Mouse (Mus musculus) limb, embryonic 10.5 days (tissue): ENCODE data around the gene Clpb. TPM values are rescaled to one million over a fixed set of nuclear protein-coding genes. Genes with fewer than 3 reads are reported as not detected.

Experiments used
- DNase-seq: peaks from one replicate; pipeline ENCODE4 v3.0.0-alpha.2; 2017; ENCODE audit warnings: low spot score
- H3K27ac ChIP-seq: fragments of 300-500 bp; sonication (generic); 2 replicates; pipeline ENCODE4 v1.5.1; 2016; ENCODE audit warnings: mild to moderate bottlenecking
- H3K27me3 ChIP-seq: fragments of 300-500 bp; sonication (generic); 2 replicates; pipeline ENCODE4 v1.6.1; 2016; ENCODE audit warnings: low read depth, mild to moderate bottlenecking; ENCODE audit not compliant: poor library complexity, severe bottlenecking
- H3K36me3 ChIP-seq: fragments of 300-500 bp; sonication (generic); 2 replicates; pipeline ENCODE4 v1.6.1; 2016; ENCODE audit warnings: mild to moderate bottlenecking, moderate library complexity
- H3K4me1 ChIP-seq: fragments of 300-500 bp; sonication (generic); 2 replicates; pipeline ENCODE4 v1.6.1; 2016
- H3K4me3 ChIP-seq: fragments of 300-500 bp; sonication (generic); 2 replicates; pipeline ENCODE4 v1.5.1; 2016; ENCODE audit warnings: mild to moderate bottlenecking, moderate library complexity
- H3K9me3 ChIP-seq: fragments of 300-500 bp; sonication (generic); replicated peaks from 2 replicates; pipeline ENCODE4 v1.6.1; 2016; ENCODE audit warnings: mild to moderate bottlenecking
- WGBS: fragments of 180-500 bp; shearing (Covaris S2); methylation state at CpG from one replicate; pipeline ENCODE4 v1.1.7; 2016; 5-methylcytosine and 5-hydroxymethylcytosine counted together
- polyA plus RNA-seq: library from polyadenylated mRNA; unstranded; fragments of >200 nt; fragmentation: Nextera tagmentation; extraction: Ambion mirVana; gene quantifications from 2 replicates; pipeline ENCODE4 v1.2.1, GENCODE M21; 2016

Clpb gene
- polyA plus RNA-seq, 1 experiment from 2014 or later, result 62.7 TPM

DNA sequence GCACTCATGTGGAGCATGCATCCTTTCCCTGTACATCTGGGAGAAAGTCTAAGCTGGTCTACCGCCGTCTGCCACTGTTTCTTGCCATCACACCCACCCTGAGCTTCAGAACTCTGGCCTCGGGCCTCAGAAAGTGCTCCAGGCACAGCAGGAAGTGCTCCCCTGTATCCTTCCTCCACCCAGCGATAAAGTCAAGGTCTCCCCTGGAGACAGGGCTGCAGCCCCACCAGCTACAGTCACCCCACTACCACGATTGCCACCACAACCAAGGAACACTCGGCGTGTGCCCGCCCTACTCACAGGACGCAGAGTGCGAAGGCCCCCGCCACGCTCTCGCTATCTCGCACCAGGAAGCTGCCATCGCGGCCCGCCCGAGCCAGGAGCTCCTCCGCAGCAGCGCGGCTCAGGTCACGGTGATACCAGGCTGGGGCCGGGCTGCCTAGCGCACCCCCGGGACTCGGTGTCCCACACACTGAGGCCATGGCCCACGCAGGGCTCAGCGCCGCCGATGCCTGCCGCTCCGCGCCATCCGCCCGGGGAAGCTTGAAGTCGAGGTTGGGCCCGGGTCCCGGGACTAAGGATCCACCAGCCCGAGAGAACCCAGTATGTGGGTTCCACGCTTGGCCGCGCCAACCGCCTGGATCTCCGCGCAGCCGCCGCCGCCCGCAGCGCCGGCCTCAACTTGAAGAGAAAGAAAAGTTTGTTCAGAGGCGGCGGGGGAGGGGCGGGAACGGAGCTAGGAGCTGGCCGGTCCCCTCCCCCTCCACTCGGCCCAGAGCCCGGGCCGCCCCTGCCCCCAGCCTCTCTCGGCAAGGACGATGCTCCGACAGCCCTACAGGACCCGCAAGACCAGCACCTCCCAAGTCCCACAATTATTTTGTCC lies 173.1 kb downstream of the Clpb start:
- peak; percentile 85 for DNase-seq
- H3K27ac ChIP-seq, result peak overlapping the region; percentile 100
- no peaks in the 10 kb centered on the region for H3K27me3 ChIP-seq
- under 1% methylated on average over 62 of the region's 63 CpGs for WGBS
- H3K4me3 ChIP-seq, result peak overlapping the region; percentile 96
- H3K4me1 ChIP-seq, result peaks cover 33% of the 10 kb centered on the region
- no peaks in the 10 kb centered on the region for H3K9me3 ChIP-seq
- H3K36me3 ChIP-seq, result peaks cover 34% of the 10 kb centered on the region

DNA sequence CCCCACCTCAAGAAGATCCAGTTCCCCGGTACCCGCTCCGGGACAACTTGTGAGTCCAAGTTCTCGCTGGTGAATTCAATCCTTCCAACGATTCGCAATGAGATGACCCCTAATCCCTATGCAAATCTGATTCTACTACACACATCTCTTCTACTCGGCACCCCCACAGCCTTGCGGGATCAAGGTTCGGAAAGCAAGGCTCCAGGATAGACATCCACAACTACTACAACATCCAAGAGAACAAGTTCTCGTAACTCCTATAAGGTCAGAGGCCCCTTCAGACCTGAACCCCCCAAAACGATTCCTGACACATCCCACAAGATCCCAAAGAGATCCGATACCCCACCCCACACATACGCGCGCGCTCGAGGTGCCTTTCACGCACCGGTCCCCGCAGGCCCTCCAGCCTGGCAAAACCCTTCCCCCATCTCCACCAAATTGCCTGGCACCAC lies 173.7 kb downstream of the Clpb start:
- Histone ChIP-seq H3K4me1 (peaks cover 33% of the 10 kb centered on the region), H3K4me3 (peak overlapping the region; percentile 96), H3K27ac (peak overlapping the region; percentile 100), H3K27me3 (no peaks in the 10 kb centered on the region), H3K9me3 (no peaks in the 10 kb centered on the region), H3K36me3 (peaks cover 27% of the 10 kb centered on the region)
- under 1% methylated on average over 20 of the region's 20 CpGs for WGBS
- DNase-seq, result no peak

DNA sequence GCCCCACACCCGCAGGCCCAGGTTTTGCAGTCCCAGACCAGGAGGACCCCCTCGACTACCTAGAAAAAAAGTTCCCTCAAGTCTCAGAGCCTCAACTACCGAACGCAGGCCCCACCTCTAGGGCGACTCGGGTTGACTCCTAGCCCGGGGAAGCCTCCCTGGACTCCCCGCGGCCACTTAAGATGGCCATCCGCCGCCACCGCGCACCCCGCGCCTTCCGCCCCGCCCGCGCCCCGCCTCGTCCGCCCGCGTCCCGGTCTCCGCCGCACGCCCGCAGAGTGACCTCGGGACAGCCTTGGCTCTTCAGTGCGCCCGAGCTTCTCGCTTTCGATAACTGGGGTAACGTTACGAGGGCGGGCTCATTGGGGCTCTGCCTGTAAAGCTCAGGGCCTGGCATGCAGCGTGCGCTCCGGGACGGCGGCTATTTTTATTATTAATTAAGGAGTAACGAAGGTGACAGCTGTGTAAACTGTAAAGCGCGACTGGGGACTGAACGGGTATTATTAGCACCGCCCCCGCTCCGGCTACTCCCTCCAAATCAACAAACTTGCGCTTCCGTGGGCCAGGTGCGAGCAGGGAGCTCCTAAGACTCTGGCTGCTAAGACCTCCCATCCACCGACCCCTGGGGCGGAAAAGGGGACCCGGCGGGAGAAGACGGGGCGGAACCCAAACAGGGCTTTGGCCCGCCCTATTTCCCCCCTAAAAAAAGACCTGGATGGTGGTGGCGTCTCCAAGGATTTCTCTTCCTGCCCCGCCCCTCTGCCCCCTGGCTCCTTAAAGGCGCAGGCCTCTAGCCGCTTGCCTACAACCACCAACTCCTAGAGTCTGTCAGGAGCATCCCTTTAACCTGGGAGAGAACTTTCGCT lies 174.4 kb downstream of the Clpb start, which contains the start of gene Inppl1:
TSS of gene Inppl1 (minus strand) at position 624 of the 866 bp plus-strand sequence.
- Histone ChIP-seq H3K27me3 (no peaks in the 10 kb centered on the region), H3K36me3 (peaks cover 21% of the 10 kb centered on the region), H3K27ac (peak within 1 kb of the TSS; percentile 100), H3K4me1 (peaks cover 33% of the 10 kb centered on the region), H3K9me3 (no peaks in the 10 kb centered on the region), H3K4me3 (peak within 1 kb of the TSS; percentile 96)
- DNase-seq, result peak; percentile 89
- WGBS, result under 1% methylated on average over 64 of the region's 64 CpGs

DNA sequence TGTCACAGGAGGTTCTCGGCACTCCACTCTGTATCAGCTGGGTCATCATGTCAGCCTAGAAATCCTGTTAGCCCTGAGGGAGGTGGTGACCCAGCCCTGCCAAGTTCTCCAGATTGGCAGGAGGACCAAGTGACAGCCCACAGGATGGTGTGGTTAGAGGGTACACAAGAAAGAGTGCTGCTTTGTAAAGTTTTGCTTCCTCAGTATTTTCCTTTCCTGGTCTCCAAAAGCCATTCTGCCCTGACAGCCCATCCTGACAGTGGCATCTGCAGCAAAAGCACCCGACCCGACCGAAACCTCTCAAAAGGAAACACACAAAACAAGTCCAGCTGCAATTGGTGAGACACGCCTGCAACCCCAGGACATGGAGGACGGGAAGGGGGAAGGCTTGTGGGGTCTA lies 180.8 kb downstream of the Clpb start:
- DNase-seq, result no peak
- H3K27ac ChIP-seq, result no peak overlapping the region
- H3K4me1 ChIP-seq, result no peaks in the 10 kb centered on the region
- no peaks in the 10 kb centered on the region for H3K36me3 ChIP-seq
- H3K9me3 ChIP-seq, result no peaks in the 10 kb centered on the region
- 68% methylated on average over 6 of the region's 6 CpGs for WGBS
- no peak overlapping the region for H3K4me3 ChIP-seq
- H3K27me3 ChIP-seq, result no peaks in the 10 kb centered on the region

Other genes starting within 250 kb of the Clpb start
- gene Pde2a, start 241.9 kb upstream of the Clpb start, polyA plus RNA-seq, result 9.2 and 9.3 TPM in 2 replicates
- gene Art2b, start 78.0 kb upstream of the Clpb start, polyA plus RNA-seq, result not detected in 2 replicates
- 0.11 TPM in 1 of 2 replicates, not detected in the other for gene Phox2a, start 154.7 kb downstream of the Clpb start, polyA plus RNA-seq
- gene Inppl1, start 174.6 kb downstream of the Clpb start, polyA plus RNA-seq, result 41.6 and 57.8 TPM in 2 replicates
- 0.21 TPM in 1 of 2 replicates, not detected in the other for gene Folr2, start 193.6 kb downstream of the Clpb start, polyA plus RNA-seq
- gene Anapc15, start 200.1 kb downstream of the Clpb start, polyA plus RNA-seq, result 115 and 120 TPM in 2 replicates
- not detected in 2 replicates for gene Folr1, start 207.2 kb downstream of the Clpb start, polyA plus RNA-seq
- 180 and 181 TPM in 2 replicates for gene Lamtor1, start 242.3 kb downstream of the Clpb start, polyA plus RNA-seq
- 0.73 and 0.94 TPM in 2 replicates for gene Tomt, start 242.7 kb downstream of the Clpb start, polyA plus RNA-seq